Mouse (Mus musculus) frontal cortex, adult 2 months (tissue): ENCODE measurements around the gene Kynu. TPM values are rescaled to one million over a fixed set of nuclear protein-coding genes. Genes with fewer than 3 reads are reported as not detected.

Source experiments
- DNase-seq, 2 experiments: peaks; one replicate each; pipeline ENCODE4 v3.0.0; 2022; ENCODE audit warnings: low spot score in 1 of 2; ENCODE audit errors: extremely low spot score in 1 of 2
- polyA plus RNA-seq: library from polyadenylated mRNA; depleted of rRNA; stranded (reverse); fragments of >200 nt; gene quantifications from 2 replicates; pipeline ENCODE4 v1.2.3, GENCODE M21; 2012; rRNA removed

Kynu gene
- polyA plus RNA-seq, 1 experiment: 0.18 TPM

GRCm38 (mm10) chr2:43636498-43636897 lies 81.4 kb downstream of the Kynu start:
- DNase-seq: no peak

- peak in 1 of 2 experiments; percentile 28 for DNase-seq
Observed at GRCm38 (mm10) chr2:43646962-43647361, 91.8 kb downstream of the Kynu start.

DNA sequence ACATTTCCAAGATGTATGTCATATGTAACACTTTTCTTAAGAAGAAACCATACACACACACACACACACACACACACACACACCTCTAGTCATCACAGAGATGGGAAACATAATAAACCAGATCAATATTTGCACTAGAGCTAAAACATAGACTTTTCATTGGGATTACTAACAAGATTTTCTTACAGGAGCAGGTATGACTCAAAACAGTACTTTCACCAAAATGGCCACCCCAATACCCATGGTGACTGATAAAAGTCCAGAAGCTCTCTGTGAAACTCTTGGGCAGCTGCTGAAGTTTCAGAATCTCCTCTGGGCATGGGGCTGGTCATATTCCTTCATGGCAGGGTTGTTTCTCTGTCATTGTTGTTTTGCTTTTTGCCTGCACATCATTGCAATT lies 114.5 kb downstream of the Kynu start:
- no peak for DNase-seq

- peak; percentile 51 to 83 for DNase-seq
Observed at GRCm38 (mm10) chr2:43673619-43674018, 118.5 kb downstream of the Kynu start.

- DNase-seq: no peak
Observed at GRCm38 (mm10) chr2:43674098-43674497, 119.0 kb downstream of the Kynu start.

DNA sequence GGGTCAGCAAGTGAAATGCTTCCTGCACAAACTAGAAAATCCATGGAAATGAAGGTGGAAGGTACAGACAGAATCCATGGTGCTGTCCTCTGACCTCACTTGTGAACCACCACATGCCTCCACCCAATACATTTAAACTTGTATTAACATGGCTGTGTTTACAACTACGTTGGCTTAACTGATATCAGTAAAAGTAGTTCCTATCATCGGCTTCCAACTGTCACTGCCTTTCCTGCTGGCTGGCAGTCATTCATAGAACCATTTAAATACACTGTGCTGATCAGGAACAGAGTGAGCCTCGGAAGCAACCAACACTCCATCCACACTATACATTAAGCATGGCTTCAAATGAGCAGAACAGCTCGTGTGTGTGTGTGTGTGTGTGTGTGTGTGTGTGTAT lies 120.1 kb downstream of the Kynu start:
- DNase-seq: no peak

GRCm38 (mm10) chr2:43690402-43690801 lies 135.3 kb downstream of the Kynu start:
- peak in 1 of 2 experiments; percentile 12 for DNase-seq

DNA sequence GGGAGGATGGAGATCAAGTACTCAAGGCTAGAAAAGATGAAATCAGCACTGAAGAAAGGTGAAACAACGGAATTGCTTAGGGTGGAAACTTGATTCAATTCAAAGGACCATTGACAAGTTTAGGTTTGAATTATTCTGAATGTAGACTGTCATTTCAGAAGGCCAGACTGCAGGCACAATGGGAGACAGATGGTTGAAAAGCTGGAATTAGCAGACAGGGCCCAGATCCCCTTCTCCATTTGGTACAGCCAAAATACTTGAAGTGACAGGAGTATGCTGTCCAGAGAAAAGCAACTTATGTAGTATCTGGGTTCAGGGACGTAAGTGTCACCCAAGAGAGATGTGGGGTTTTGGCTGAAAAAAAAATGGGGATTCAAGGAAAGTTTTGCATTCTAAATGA lies 136.2 kb downstream of the Kynu start:
- no peak for DNase-seq

DNA sequence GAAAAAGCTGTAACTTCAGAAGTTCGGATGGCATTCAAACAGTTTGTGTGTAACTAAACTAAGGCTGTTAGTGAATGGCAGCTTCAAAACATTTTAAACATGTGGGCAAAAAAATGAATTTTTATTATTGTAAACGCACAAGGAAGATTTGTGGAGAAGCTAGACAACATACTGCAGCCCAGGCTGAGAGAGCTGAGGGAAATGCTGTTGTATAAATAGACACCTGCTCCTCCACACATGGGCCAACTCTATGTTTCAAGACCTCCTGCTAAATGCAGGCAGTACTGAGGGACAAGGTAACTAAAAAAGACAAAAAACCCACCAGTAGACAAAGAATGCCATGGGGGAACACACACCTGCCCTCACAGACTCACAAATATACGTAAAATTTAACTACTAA lies 140.5 kb downstream of the Kynu start:
- no peak for DNase-seq

GRCm38 (mm10) chr2:43712611-43713138 lies 157.5 kb downstream of the Kynu start:
- peak; percentile 30 to 58 for DNase-seq

DNA sequence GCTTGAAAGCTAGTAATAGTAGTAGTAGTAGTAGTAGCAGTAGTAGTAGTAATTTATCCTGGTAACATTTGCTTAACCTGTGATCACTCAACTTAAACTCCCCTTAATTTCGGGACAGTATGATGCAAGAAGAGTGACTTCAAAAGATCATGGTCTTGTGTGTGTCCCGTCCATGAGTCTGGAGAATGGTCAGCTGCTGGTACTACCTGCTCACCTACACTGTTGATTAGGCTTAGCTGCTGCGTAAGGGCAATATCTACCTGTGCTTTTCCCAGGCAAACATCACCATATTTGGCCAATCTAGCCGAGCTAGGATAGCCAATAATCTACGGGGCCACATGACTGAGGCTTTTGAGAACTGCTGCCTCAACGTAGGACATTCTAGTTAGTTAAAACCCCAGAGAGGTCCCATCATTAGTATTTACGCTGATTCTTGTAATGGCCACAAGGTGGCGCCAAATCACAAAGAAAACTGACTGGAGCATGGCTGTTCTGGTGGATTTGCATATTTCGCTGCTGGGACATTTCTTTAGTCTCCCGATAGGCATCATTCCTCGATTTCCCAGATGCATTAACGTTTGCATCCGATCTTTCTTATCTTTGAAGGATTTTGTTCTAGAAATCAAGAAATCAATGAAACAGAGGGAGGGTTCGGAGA lies 167.4 kb downstream of the Kynu start:
- DNase-seq: peak; percentile 61 to 83

DNA sequence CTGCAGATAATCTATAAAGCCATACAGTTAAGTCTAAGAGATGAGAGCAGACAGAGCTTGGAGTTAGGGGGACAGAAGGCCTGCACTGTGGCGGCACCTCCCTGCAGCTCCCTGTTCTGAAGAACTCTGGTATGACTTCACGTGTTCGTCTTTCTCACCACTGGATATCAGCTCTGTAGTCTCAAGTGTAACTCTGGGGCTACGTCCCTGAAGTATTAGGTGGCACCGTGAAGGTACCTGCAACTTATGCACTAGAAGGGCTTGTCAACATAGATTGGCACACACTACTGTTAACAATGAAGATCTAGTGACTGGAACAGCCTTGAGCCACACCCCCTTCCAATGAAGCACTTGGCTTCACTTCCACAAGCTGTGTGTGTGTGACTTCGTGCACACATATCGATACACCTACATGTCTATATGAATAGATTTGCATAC lies 168.0 kb downstream of the Kynu start:
- DNase-seq: no peak

DNA sequence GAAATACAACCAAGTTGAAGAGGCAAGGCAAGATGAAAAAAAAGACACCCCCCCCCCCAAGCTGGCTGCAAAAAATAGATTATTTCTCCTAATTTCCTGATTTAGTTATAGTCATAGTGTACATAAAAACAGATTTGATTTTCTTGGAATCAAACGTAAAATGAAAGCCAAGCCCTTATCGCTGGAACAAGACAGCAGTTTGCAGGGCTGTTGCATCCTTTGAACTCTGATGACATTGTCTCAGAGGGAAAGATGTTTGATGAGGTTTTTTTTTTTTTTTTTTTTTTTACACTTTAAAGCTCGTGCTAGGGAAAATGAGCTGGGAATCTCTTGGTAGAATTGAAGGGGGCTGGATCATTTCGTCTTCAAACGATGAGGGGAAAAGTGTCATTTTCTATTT lies 172.1 kb downstream of the Kynu start:
- no peak for DNase-seq

- no peak for DNase-seq
Observed at GRCm38 (mm10) chr2:43727693-43728092, 172.6 kb downstream of the Kynu start.

GRCm38 (mm10) chr2:43728831-43729230 lies 173.7 kb downstream of the Kynu start:
- DNase-seq: no peak

Other genes starting within 250 kb of the Kynu start
- 7.7 and 8.1 TPM in 2 replicates for gene Arhgap15, start 193.5 kb downstream of the Kynu start, polyA plus RNA-seq